Mouse (Mus musculus) MEL (cell line): ENCODE results near the gene Cst3.

Source experiments
- CTCF ChIP-seq, 3 experiments: IDR thresholded peaks in 2 of 3; conservative IDR thresholded peaks in 1 of 3; 2 replicates each; pipeline ENCODE4 v1.5.1; 2011 to 2012; ENCODE audit warnings: low read length in 3 of 3, low read depth in 2 of 3, mild to moderate bottlenecking in 2 of 3, improper control_type of control experiment in 1 of 3, inconsistent platforms in 1 of 3, mixed read lengths in 1 of 3, moderate library complexity in 1 of 3; ENCODE audit not compliant: control insufficient read depth in 1 of 3, insufficient read depth in 1 of 3, poor library complexity in 1 of 3, severe bottlenecking in 1 of 3
- MAFK ChIP-seq: IDR thresholded peaks from 2 replicates; pipeline ENCODE4 v1.6.1; 2011; ENCODE audit warnings: low read depth, mild to moderate bottlenecking, low read length, improper control_type of control experiment, borderline replicate concordance
- MAX ChIP-seq: IDR thresholded peaks from 2 replicates; pipeline ENCODE4 v1.6.1; 2011; ENCODE audit warnings: low read length, improper control_type of control experiment
- MEF2A ChIP-seq: IDR thresholded peaks from 2 replicates; pipeline ENCODE4 v1.6.1; 2014; ENCODE audit warnings: low read depth, mild to moderate bottlenecking, inconsistent platforms, low read length, improper control_type of control experiment; ENCODE audit not compliant: poor library complexity, insufficient replicate concordance, severe bottlenecking; ENCODE audit errors: extremely low read depth
- NRF1 ChIP-seq: IDR thresholded peaks from 2 replicates; pipeline ENCODE4 v1.6.1; 2014; ENCODE audit warnings: low read depth, mild to moderate bottlenecking, inconsistent platforms, low read length, improper control_type of control experiment, moderate library complexity; ENCODE audit not compliant: poor library complexity, insufficient read depth, severe bottlenecking
- POLR2A ChIP-seq, 2 experiments: IDR thresholded peaks; 2 replicates each; pipeline ENCODE4 v1.6.1; 2011 to 2012; ENCODE audit warnings: low read length in 2 of 2, mild to moderate bottlenecking in 2 of 2, control low read depth in 1 of 2, improper control_type of control experiment in 1 of 2, low read depth in 1 of 2, moderate library complexity in 1 of 2; ENCODE audit not compliant: control insufficient read depth in 1 of 2, insufficient read depth in 1 of 2, poor library complexity in 1 of 2
- SMC3 ChIP-seq: IDR thresholded peaks from 2 replicates; pipeline ENCODE4 v1.6.1; 2011; ENCODE audit warnings: low read depth, low read length, improper control_type of control experiment
- TAL1 ChIP-seq: IDR thresholded peaks from 2 replicates; pipeline ENCODE4 v1.6.1; 2012; ENCODE audit warnings: mild to moderate bottlenecking, inconsistent platforms, low read length, moderate library complexity, mixed read lengths
- TCF12 ChIP-seq: IDR thresholded peaks from 2 replicates; pipeline ENCODE4 v1.6.1; 2014; ENCODE audit warnings: low read depth, mild to moderate bottlenecking, inconsistent platforms, low read length, improper control_type of control experiment, moderate library complexity

GRCm38 (mm10) chr2:148900305-148900704, 24.8 kb upstream of the Cst3 start:
- no peak for TF ChIP-seq MAX
- no peak for TF ChIP-seq MEF2A
- TF ChIP-seq TAL1: no peak
- no peak for TF ChIP-seq POLR2A (IDR thresholded peaks at IDR 0.05; ENCODE audit: control insufficient read depth in 1 of 2, insufficient read depth in 1 of 2, low read depth in 1 of 2, low read length in 2 of 2, poor library complexity in 1 of 2)
- no peak for TF ChIP-seq TCF12
- TF ChIP-seq MAFK: no peak
- no peak for TF ChIP-seq SMC3
- no peak for TF ChIP-seq CTCF (IDR thresholded peaks at IDR 0.05 in 2 of 3, conservative IDR thresholded peaks at IDR 0.05 in 1 of 3; ENCODE audit: control insufficient read depth in 1 of 3, insufficient read depth in 1 of 3, low read depth in 2 of 3, low read length in 3 of 3, poor library complexity in 1 of 3, severe bottlenecking in 1 of 3)
- no peak for TF ChIP-seq NRF1
